Mouse (Mus musculus): ENCODE measurements around the gene Srxn1. TPM values are rescaled to one million over a fixed set of nuclear protein-coding genes. Genes with fewer than 3 reads are reported as not detected.

The Srxn1 gene
- polyA plus RNA-seq, 1 experiment, result 17.9 TPM

- TF ChIP-seq POLR2A (IDR thresholded peaks at IDR 0.05; ENCODE audit: borderline replicate concordance, extremely low read depth, insufficient read depth, insufficient read length, poor library complexity, severe bottlenecking), result no peak
- no peak for TF ChIP-seq CTCF (IDR thresholded peaks at IDR 0.05; ENCODE audit: borderline replicate concordance, extremely low read depth, insufficient read depth, insufficient read length)
- DNase-seq (ENCODE audit: low read depth), result no peak
Measured at GRCm38 (mm10) chr2:152106597-152106996, 1.3 kb downstream of the Srxn1 start.

DNA sequence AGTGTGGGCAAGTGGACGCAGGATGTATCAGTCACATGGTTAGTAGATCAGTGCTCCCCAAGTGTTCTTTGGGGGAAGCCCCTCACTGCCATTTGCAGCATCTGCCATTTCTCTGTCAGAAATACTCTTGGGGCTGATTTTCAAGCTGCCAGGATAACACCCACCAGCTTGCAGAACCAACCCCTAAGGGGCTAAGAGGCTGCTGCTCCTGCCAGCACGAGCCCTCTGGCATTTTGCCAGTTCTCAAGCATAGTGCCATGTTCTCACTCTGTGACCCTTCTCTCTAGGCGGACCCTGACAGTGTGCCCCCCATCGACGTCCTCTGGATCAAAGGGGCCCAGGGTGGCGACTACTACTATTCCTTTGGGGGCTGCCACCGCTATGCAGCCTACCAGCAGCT lies 3.4 kb downstream of the Srxn1 start:
- DNase-seq (ENCODE audit: low read depth), result peak; percentile 71
- TF ChIP-seq CTCF (IDR thresholded peaks at IDR 0.05; ENCODE audit: borderline replicate concordance, extremely low read depth, insufficient read depth, insufficient read length) (no peak), POLR2A (IDR thresholded peaks at IDR 0.05; ENCODE audit: borderline replicate concordance, extremely low read depth, insufficient read depth, insufficient read length, poor library complexity, severe bottlenecking) (no peak)

DNA sequence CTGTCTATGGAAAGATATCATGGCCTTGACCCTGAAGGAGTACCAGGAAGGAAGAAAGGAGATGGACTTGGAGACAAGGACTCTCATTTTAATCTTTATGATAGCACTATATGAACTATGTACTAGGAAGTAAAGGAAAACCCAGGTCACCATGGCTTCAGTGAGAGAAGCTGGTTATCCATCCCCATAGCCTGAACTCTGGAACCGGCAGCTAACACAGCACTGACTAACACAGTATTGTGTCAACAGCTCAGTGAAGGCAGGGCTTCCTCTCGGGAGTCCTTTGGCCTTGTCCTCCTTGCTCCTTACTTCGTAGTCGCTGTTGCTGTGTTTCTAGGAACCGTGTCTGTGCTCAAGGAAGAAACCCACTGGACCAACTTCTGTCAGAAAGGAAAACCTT lies 4.1 kb downstream of the Srxn1 start:
- no peak for DNase-seq (ENCODE audit: low read depth)
- TF ChIP-seq POLR2A (IDR thresholded peaks at IDR 0.05; ENCODE audit: borderline replicate concordance, extremely low read depth, insufficient read depth, insufficient read length, poor library complexity, severe bottlenecking) (no peak), CTCF (IDR thresholded peaks at IDR 0.05; ENCODE audit: borderline replicate concordance, extremely low read depth, insufficient read depth, insufficient read length) (no peak)

- no peak for DNase-seq (ENCODE audit: low read depth)
- TF ChIP-seq POLR2A (IDR thresholded peaks at IDR 0.05; ENCODE audit: borderline replicate concordance, extremely low read depth, insufficient read depth, insufficient read length, poor library complexity, severe bottlenecking) (no peak), CTCF (IDR thresholded peaks at IDR 0.05; ENCODE audit: borderline replicate concordance, extremely low read depth, insufficient read depth, insufficient read length) (no peak)
Measured at GRCm38 (mm10) chr2:152111311-152111710, 6.0 kb downstream of the Srxn1 start.

DNA sequence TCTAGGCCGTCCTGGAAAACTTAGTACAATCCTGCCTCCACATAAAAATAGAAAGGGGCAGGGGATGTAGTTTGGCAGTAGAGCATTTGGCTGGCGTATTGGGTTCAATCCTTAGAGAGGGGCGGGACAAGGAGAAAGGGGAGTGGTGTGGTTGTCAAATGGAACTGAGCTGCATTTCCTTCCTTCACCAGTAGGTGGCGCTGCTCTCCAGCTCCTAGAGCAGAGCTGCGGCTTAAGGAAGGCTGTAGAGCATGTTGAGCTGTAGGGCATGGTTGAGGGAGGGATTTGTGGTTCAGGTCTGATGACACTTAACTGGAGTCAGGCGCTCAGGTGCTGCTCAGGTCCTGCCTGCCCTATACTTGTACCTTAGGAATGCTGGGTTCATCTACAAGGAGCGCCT lies 6.6 kb downstream of the Srxn1 start:
- peak; percentile 100 for TF ChIP-seq CTCF (IDR thresholded peaks at IDR 0.05; ENCODE audit: borderline replicate concordance, extremely low read depth, insufficient read depth, insufficient read length)
- TF ChIP-seq POLR2A (IDR thresholded peaks at IDR 0.05; ENCODE audit: borderline replicate concordance, extremely low read depth, insufficient read depth, insufficient read length, poor library complexity, severe bottlenecking), result no peak

DNA sequence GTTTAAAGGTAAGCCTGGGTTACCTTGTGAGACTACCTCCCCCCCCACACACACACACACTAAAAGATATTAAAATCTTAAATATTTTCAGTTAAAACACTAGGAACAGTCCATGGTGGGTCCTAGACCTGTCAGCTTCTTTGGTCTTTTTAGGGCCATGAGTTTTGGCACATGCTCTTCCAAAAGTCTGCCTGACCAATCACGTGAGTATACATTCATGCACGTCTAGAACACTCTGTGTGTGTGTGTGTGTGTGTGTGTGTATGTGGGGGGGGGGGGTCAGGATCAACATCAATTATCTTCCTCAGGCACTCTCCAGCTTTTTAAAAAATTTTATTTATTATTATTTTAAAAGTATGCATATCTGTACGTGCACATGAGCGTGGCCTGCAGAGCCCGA lies 7.2 kb downstream of the Srxn1 start:
- no peak for TF ChIP-seq CTCF (IDR thresholded peaks at IDR 0.05; ENCODE audit: borderline replicate concordance, extremely low read depth, insufficient read depth, insufficient read length)
- no peak for TF ChIP-seq POLR2A (IDR thresholded peaks at IDR 0.05; ENCODE audit: borderline replicate concordance, extremely low read depth, insufficient read depth, insufficient read length, poor library complexity, severe bottlenecking)
- DNase-seq (ENCODE audit: low read depth), result no peak

More for the DNA sequence above, 6.6 kb downstream of the Srxn1 start:
- DNase-seq (ENCODE audit: low read depth), result peak; percentile 95

- no peak for DNase-seq (ENCODE audit: low read depth)
- no peak for TF ChIP-seq CTCF (IDR thresholded peaks at IDR 0.05; ENCODE audit: borderline replicate concordance, extremely low read depth, insufficient read depth, insufficient read length)
- no peak for TF ChIP-seq POLR2A (IDR thresholded peaks at IDR 0.05; ENCODE audit: borderline replicate concordance, extremely low read depth, insufficient read depth, insufficient read length, poor library complexity, severe bottlenecking)
Measured at GRCm38 (mm10) chr2:152112970-152113369, 7.7 kb downstream of the Srxn1 start.

GRCm38 (mm10) chr2:152114057-152114975 lies 9.0 kb downstream of the Srxn1 start:
- no peak for TF ChIP-seq CTCF (IDR thresholded peaks at IDR 0.05; ENCODE audit: borderline replicate concordance, extremely low read depth, insufficient read depth, insufficient read length)
- no peak for TF ChIP-seq POLR2A (IDR thresholded peaks at IDR 0.05; ENCODE audit: borderline replicate concordance, extremely low read depth, insufficient read depth, insufficient read length, poor library complexity, severe bottlenecking)
- no peak for DNase-seq (ENCODE audit: low read depth)

GRCm38 (mm10) chr2:152117694-152118093 lies 12.4 kb downstream of the Srxn1 start:
- no peak for DNase-seq (ENCODE audit: low read depth)
- TF ChIP-seq POLR2A (IDR thresholded peaks at IDR 0.05; ENCODE audit: borderline replicate concordance, extremely low read depth, insufficient read depth, insufficient read length, poor library complexity, severe bottlenecking) (no peak), CTCF (IDR thresholded peaks at IDR 0.05; ENCODE audit: borderline replicate concordance, extremely low read depth, insufficient read depth, insufficient read length) (no peak)

DNA sequence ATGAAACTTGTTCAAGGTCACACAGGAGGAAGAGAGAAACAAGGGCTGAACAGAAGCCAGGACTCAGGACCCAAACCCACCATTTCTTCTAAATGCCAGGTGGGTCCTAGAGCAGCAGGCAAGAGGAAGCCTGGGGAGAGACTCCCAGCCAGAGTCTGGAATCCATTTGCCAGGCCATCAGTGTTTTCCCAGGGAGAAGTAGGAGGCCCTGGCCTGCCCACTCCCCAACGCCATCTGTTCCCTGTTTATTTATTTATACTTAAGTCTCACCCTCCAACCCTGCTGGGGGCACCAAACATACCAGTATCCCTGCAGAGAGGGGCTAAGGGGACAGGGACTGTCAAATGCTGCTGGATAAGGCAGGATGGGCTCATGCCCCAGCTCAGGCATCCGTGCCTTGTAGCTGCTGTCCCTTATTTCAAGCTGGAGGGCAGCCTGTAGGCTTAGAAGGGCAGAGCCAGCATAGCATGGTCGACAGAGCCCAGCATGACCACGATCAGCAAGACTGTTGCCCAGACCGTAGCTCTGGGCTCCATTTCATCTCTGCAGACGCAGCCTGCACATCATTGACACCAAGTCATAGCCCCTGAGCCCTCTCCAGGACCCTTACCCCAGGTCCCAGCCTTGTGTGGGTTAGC lies 14.0 kb downstream of the Srxn1 start:
- no peak for DNase-seq (ENCODE audit: low read depth)
- no peak for TF ChIP-seq CTCF (IDR thresholded peaks at IDR 0.05; ENCODE audit: borderline replicate concordance, extremely low read depth, insufficient read depth, insufficient read length)
- no peak for TF ChIP-seq POLR2A (IDR thresholded peaks at IDR 0.05; ENCODE audit: borderline replicate concordance, extremely low read depth, insufficient read depth, insufficient read length, poor library complexity, severe bottlenecking)

DNA sequence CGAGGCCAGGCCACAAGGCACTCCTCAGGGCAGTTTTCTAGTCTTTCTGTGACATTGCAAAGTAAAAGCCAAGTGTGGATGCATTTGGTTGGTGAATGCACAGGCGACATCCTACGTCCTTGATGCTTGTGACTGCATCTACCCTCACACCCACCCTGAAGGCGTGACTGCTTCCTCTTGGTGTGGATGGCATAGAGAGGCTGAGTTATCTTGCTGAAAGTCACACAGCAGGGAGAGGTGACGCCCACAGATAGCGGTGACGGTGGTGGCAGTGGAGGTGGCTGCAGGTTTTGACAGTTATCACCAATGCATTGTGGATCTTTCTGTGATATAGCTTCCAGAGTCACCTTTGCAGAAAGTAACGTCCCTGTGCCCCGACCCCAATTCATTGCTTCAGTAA lies 17.6 kb downstream of the Srxn1 start:
- no peak for DNase-seq (ENCODE audit: low read depth)
- TF ChIP-seq POLR2A (IDR thresholded peaks at IDR 0.05; ENCODE audit: borderline replicate concordance, extremely low read depth, insufficient read depth, insufficient read length, poor library complexity, severe bottlenecking) (no peak), CTCF (IDR thresholded peaks at IDR 0.05; ENCODE audit: borderline replicate concordance, extremely low read depth, insufficient read depth, insufficient read length) (no peak)

Data from brain, embryonic 14.5 days (tissue).